Mouse (Mus musculus) C2C12 (cell line): ENCODE results near the gene Nup88. TPM values are rescaled to one million over a fixed set of nuclear protein-coding genes. Genes with fewer than 3 reads are reported as not detected.

Experiments used
- H3K27me3 ChIP-seq: one replicate; pipeline ENCODE4 v1.6.1; 2011; ENCODE audit not compliant: control insufficient read depth, insufficient read depth, insufficient read length
- H3K36me3 ChIP-seq: one replicate; pipeline ENCODE4 v1.6.1; 2011; ENCODE audit not compliant: control insufficient read depth, insufficient read depth
- H3K4me3 ChIP-seq: one replicate; pipeline ENCODE4 v1.5.1; 2011; ENCODE audit warnings: mild to moderate bottlenecking, control low read depth; ENCODE audit not compliant: poor library complexity, insufficient read depth, severe bottlenecking
- H3K79me2 ChIP-seq: one replicate; pipeline ENCODE4 v1.6.1; 2011; ENCODE audit not compliant: control insufficient read depth, insufficient read depth
- H3K79me3 ChIP-seq: one replicate; pipeline ENCODE4 v1.6.1; 2011; ENCODE audit warnings: low read depth, control low read depth
- H3ac ChIP-seq: one replicate; pipeline ENCODE3; 2011; ENCODE audit warnings: low read depth; ENCODE audit not compliant: control insufficient read depth, insufficient read length
- CEBPB ChIP-seq: IDR thresholded peaks from one replicate; pipeline ENCODE4 v1.6.1; 2011; ENCODE audit warnings: low read depth, mild to moderate bottlenecking, control low read depth, moderate library complexity
- CTCF ChIP-seq: IDR thresholded peaks from one replicate; pipeline ENCODE4 v1.5.1; 2011; ENCODE audit not compliant: control insufficient read depth, insufficient read depth, insufficient read length
- FOSL1 ChIP-seq: IDR thresholded peaks from one replicate; pipeline ENCODE4 v1.8.0; 2011; ENCODE audit warnings: mild to moderate bottlenecking, low read length; ENCODE audit not compliant: poor library complexity, insufficient read depth, severe bottlenecking
- MAX ChIP-seq: IDR thresholded peaks from one replicate; pipeline ENCODE4 v1.6.1; 2011; ENCODE audit warnings: mild to moderate bottlenecking, control low read depth
- MYOD1 ChIP-seq: IDR thresholded peaks from one replicate; pipeline ENCODE4 v1.6.1; 2011; ENCODE audit warnings: low read depth; ENCODE audit not compliant: control insufficient read depth, insufficient read length
- MYOG ChIP-seq: IDR thresholded peaks from one replicate; pipeline ENCODE4 v1.6.1; 2011; ENCODE audit not compliant: control insufficient read depth, insufficient read length; ENCODE audit errors: extremely low read depth
- USF1 ChIP-seq: IDR thresholded peaks from one replicate; pipeline ENCODE4 v1.6.1; 2011; ENCODE audit warnings: low read depth, mild to moderate bottlenecking, control low read depth, moderate library complexity
- polyA plus RNA-seq: library from polyadenylated mRNA; unstranded; fragments of >200 nt; fragmentation: generic; extraction: Trizol; gene quantifications from one replicate; pipeline ENCODE4 v1.2.1, GENCODE M21; 2012; ENCODE audit warnings: missing spikeins

Nup88 gene
- polyA plus RNA-seq, 1 experiment: 57.1 TPM

GRCm38 (mm10) chr11:70975193-70975592 is 5.4 kb upstream of the Nup88 start:
- peaks cover 76% of the 10 kb centered on the region for H3K36me3 ChIP-seq
- H3K27me3 ChIP-seq: no peaks in the 10 kb centered on the region
- H3K79me3 ChIP-seq: peaks cover 7% of the 10 kb centered on the region
- TF ChIP-seq USF1 (no peak), MYOG (no peak), CTCF (no peak), MAX (no peak), FOSL1 (no peak), CEBPB (no peak), MYOD1 (no peak)
- H3K79me2 ChIP-seq: peaks cover 24% of the 10 kb centered on the region
- H3K4me3 ChIP-seq: no peak overlapping the region
- no peak overlapping the region for H3ac ChIP-seq

DNA sequence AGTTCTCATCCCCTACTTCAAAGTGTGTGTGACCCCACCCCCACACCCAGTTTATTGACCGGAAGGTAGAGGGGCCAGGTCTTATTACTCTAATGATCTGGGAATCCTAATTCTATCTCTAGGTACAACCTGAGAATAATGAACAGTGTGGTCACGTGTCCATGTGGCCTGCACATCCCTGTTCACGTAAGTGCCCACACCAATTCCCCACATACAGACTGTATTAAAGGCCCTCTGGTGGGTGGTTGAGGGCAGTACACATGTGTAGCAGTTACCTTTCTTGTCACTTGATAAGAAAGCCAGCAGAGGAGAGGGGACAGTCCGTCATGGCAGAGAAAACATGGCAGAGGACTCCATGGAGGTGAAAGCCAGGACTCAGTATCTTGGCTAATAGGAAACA is 4.2 kb upstream of the Nup88 start:
- peaks cover 20% of the 10 kb centered on the region for H3K79me2 ChIP-seq
- no peak overlapping the region for H3ac ChIP-seq
- H3K36me3 ChIP-seq: peaks cover 64% of the 10 kb centered on the region
- no peaks in the 10 kb centered on the region for H3K27me3 ChIP-seq
- H3K79me3 ChIP-seq: peaks cover 7% of the 10 kb centered on the region
- H3K4me3 ChIP-seq: no peak overlapping the region
- TF ChIP-seq USF1 (peak; percentile 68), MAX (no peak), MYOD1 (no peak)

DNA sequence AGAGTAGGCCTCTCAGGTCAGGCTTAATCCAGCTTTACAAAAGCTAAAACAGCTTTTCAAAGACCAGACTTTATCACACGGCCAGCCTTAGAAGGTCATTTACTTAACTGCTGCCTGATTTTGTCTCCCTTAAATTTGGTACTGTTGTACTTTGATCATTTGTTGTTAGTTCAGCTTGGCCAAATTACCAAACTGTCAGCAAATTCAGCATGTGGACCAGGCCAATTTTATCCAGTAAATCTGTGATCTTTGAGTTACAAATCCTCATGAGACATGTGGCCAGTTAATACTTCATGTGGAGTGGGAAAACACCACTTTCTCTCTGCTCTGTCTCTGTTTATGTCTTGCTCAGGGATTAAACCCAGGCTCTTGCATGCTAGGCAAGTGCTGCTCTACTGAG is 2.8 kb upstream of the Nup88 start:
- Histone ChIP-seq H3K4me3 (no peak overlapping the region), H3ac (no peak overlapping the region), H3K36me3 (peaks cover 53% of the 10 kb centered on the region), H3K79me3 (peaks cover 17% of the 10 kb centered on the region), H3K79me2 (peaks cover 29% of the 10 kb centered on the region), H3K27me3 (no peaks in the 10 kb centered on the region)
- TF ChIP-seq USF1 (no peak), MYOD1 (no peak), MAX (no peak), CTCF (no peak), FOSL1 (no peak), CEBPB (no peak), MYOG (no peak)

DNA sequence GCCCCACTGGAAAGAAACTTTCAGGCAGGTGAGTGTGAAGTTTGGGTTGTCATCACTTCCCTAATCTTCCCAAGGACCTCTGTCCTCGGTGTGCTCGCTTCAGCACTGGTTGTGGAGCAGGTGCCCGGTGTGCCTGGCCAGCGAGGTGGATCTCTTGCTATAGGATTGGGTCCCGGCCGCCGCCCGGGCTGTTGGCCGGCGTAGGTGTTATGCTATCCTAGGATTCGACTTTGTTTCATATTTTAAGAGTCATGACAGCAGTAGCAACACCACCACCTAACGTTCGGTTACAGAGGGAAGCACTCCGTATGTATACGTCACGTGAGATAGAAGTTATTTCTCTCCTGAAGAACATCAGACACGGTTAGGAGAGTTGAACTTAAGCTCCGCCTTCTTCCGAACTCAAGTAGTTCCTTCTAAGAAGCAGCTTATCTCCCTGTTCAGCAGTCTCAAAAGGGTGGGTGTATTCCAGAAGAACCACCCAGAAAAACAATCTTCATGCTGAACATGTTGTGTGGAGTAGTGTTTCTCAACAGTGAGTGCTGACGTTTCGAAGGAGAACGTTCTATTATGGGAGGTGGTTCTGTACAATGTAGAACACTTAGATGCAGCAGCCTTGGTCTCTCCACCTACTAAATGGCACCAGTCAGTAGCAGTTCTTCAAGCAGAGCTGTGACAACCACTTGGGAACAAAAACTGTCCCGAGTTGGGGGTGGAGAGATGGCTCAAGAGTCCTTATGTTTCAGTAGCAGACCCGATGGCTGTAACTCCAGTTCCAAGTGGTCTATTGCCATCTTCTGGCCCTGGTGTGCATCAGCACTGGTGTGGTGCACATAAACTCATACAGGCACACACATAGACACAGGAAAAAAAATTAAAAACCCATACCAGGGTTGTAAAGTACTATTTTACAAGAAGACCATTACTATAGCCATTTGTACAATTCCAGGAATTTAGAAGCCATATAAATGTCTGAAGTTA is 1.1 kb upstream of the Nup88 start:
- H3K27me3 ChIP-seq: no peaks in the 10 kb centered on the region
- peaks cover 39% of the 10 kb centered on the region for H3K79me2 ChIP-seq
- peak overlapping the region; percentile 45 for H3ac ChIP-seq
- H3K79me3 ChIP-seq: peaks cover 19% of the 10 kb centered on the region
- H3K4me3 ChIP-seq: peak overlapping the region; percentile 99
- peaks cover 45% of the 10 kb centered on the region for H3K36me3 ChIP-seq
- TF ChIP-seq MYOD1 (no peak), USF1 (peak; percentile 68)

DNA sequence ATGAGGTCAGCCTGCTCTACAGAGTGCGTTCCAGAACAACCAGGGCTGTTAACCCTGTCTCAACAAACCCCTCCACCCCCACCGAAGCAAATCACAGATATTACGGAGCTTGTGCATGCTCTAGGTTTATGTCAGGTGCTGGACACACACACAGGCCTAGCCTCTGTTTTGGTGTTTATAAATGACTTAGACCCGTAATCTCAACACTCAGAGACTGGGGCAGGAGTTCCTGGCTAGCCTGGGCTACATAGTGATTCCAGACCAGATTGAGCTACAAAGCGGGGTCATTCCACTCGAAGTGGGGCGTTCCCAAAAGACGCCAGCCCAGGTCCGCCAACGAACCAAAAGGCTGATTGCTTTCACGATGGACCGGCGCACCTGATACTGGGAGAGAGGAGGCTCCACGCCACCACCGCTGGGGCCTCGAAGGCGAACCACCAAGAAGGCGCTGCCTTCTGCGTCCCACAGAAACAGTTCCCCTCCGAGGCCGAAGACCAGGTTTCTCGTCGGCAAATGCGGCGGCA is 440 bp downstream of the Nup88 start:
- Histone ChIP-seq H3K79me2 (peaks cover 50% of the 10 kb centered on the region), H3K27me3 (no peaks in the 10 kb centered on the region), H3K4me3 (peak overlapping the region; percentile 99), H3ac (peak overlapping the region; percentile 96), H3K79me3 (peaks cover 19% of the 10 kb centered on the region), H3K36me3 (peaks cover 45% of the 10 kb centered on the region)
- TF ChIP-seq USF1 (no peak), CEBPB (no peak), FOSL1 (no peak), MYOD1 (no peak)
